Mouse (Mus musculus): Measurements from ENCODE around the gene Gigyf1. TPM values are rescaled to one million over a fixed set of nuclear protein-coding genes. Genes with fewer than 3 reads are reported as not detected.

The Gigyf1 gene
- polyA plus RNA-seq (2012; fragmentation: generic; extraction: Trizol) = 10 to 100 TPM in 1 of 2 experiments, 1 to 10 TPM in 1; 2.8 to 14.6 TPM

DNA sequence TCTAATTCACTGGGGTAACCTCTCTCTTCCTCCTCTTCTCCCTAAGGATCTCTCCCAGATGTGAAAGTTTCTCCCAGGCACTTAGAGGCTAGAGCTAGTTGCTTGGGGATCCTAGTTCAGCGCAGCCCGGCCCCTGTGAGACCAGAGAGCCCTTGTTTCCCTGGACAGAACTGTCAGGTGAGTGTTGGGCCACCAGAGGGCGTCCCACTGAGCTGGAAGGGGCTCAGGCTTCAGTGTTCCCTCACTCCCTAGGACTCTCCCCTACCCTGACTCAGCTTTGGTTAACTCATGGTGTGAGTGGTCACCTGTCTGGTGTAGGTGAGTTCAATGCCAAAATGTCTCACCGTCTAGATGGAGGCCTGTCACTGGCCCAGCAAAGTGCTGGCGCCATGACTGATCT is at the start of gene Gigyf1:
TSS of gene Gigyf1 (plus strand) at position 113 of the 400 bp plus-strand sequence.

DNA sequence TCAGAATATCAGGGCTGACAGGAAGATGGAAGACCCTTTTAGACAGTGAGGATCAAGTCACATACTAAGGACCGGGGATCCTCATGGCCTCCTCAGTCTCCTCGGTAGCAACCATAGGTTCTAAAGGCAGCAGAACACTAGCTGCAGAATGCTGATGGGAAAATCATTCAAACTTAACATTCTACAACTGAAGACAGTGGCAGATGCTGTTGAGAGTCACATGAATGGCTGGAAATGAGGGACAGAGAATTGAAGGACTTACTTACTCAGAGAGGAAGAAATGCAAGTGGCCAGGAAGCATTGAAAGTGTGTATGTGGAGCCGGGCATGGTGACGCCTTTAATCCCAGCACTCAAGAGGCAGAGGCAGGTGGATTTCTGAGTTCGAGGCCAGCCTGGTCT is 41.4 kb upstream of the Gigyf1 start, which contains the start of gene Zan:
TSS of gene Zan (minus strand) at position 101 of the 400 bp plus-strand sequence.

DNA sequence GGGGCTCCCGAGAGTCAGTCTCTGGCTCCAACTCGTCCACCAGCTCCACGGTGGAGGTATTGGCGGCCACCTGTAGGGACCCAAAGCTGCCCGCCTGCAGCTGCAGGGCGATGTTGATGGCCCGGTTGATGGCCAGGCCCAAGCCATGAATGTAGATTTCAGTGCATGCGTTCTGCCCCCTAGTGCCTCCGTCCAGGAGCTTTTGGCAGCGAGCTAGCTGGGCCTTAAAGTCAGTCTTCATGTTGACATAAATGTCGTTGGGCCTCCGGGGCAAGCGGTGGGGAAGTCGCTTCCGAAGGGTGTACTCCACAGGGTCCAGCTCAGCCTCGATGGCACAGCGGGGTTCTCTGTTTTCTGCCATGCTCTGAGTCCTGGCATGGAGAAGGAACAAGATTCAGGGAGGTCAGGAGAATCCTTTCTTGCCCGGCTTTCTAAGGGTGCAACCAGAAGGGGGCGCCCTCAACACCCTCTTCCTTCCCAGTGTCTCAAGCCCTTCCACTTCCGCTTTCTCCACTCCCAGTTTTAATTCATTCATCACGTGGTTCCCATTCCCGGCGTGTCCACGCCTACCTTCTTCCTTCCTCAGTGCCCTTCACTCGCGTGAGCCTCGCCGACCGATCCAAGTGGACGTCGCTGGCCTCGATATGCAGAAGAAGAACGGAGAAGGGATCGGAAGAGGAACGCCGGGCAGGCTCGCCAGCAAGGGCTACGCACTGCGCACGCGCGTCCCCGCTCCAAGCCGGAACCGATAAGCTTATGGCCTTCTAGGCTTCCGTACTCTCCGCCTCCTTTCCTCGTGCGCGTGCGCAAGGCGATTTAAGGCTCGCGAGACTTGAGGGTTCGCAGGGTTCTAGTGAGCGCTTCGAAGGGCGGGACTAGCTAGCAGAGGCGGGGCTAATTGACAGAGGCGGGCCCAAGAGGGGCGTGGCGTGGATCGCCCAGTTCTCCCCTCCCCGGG is 16.4 kb upstream of the Gigyf1 start, which contains the start of gene Pop7:
TSS of gene Pop7 (minus strand) at position 810 of the 958 bp plus-strand sequence.

DNA sequence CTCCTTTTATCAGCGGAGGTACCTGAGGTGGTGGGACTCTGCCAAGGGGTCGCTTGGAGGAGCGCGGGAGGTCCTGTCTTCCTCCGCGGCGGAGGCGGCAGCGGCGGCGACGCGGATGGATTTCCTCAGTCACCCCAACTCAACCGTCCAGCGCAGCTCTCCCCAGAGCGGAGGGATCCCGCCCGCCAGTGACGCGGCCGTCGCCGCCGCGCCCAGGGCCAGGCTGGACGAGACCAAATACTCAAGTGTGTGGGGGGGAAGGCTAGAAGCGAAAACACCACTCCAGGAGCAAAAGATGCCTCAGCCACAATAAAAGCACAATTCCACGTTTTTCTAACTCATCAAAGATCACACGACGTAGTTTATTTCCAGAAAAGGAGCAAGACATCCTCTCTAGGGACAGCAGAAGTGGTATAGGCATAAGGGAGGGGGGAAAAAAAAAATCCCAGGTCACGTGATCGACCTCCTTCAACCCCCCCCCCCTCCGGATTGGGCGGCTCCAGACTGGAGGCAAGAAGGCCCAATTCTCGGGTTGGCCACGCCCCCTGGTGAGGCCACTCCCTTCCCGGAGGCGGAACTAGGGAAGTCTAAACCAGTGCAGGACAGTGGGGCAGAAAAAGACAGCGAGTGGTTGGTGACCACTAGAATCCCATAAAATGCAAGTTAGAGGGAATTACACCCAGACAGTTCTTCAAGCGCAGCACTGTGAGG is 14.9 kb downstream of the Gigyf1 start, which contains the start of the genes Epo and Gnb2:
TSS of gene Epo (minus strand) at position 126 of the 711 bp plus-strand sequence.
TSS of gene Gnb2 (minus strand) at position 394 of the 711 bp plus-strand sequence.

GRCm38 (mm10) chr5:137553411-137553837 is 35.1 kb downstream of the Gigyf1 start, which contains the start of gene Actl6b:
Gene Actl6b (plus strand): TSS chr5:137553517.

DNA sequence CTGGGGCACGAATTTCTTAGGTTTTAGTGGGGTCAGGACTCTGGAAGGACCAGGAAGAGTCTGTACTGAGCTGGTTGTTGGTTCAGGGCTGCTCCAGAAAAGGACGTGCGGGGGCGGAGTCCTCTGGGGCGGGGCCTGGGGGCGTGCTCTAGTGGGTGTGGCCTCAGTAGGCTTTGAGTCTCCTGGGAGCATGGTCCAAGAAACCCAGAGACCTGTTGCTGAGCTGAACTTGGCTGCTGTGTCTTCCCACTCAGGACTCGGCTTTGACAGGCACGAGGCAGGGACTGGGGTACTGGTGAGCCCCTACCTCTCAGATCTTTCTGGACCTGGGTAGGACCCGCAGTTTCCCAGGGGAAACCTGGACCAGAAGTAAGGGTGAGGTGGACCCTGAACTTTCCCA is 51.3 kb downstream of the Gigyf1 start, which contains the start of gene Tfr2:
TSS of gene Tfr2 (plus strand) at position 176 of the 400 bp plus-strand sequence.

Other genes with a start within 250 kb of the Gigyf1 start
- under 1 TPM; 0.02 to 0.06 TPM for gene Ache, start 231.0 kb upstream of the Gigyf1 start, polyA plus RNA-seq (2012; fragmentation: generic; extraction: Trizol)
- gene Ufsp1, start 223.9 kb upstream of the Gigyf1 start, polyA plus RNA-seq (2012; fragmentation: generic; extraction: Trizol) = 10 to 100 TPM in 1 of 2 experiments, 1 to 10 TPM in 1; 3.2 to 12.3 TPM
- gene Srrt, start 210.9 kb upstream of the Gigyf1 start, polyA plus RNA-seq (2012; fragmentation: generic; extraction: Trizol) = 100 to 1,000 TPM in 1 of 2 experiments, 10 to 100 TPM in 1; 73.5 to 116 TPM
- 10 to 100 TPM; 88.5 to 94.3 TPM for gene Trip6, start 204.1 kb upstream of the Gigyf1 start, polyA plus RNA-seq (2012; fragmentation: generic; extraction: Trizol)
- 10 to 100 TPM in 1 of 2 experiments, 1 to 10 TPM in 1; 6.4 to 15.2 TPM for gene Slc12a9, start 185.0 kb upstream of the Gigyf1 start, polyA plus RNA-seq (2012; fragmentation: generic; extraction: Trizol)
- 10 to 100 TPM; 18.1 to 60.6 TPM for gene Ephb4, start 168.4 kb upstream of the Gigyf1 start, polyA plus RNA-seq (2012; fragmentation: generic; extraction: Trizol)
- under 1 TPM; 0.06 to 0.25 TPM for gene Zan, start 41.5 kb upstream of the Gigyf1 start, polyA plus RNA-seq (2012; fragmentation: generic; extraction: Trizol)
- gene Pop7, start 16.0 kb upstream of the Gigyf1 start, polyA plus RNA-seq (2012; fragmentation: generic; extraction: Trizol) = 10 to 100 TPM; 44.2 to 57.6 TPM
- gene Epo, start 14.7 kb downstream of the Gigyf1 start, polyA plus RNA-seq (2012; fragmentation: generic; extraction: Trizol) = not detected
- 100 to 1,000 TPM; 814 to 936 TPM for gene Gnb2, start 15.0 kb downstream of the Gigyf1 start, polyA plus RNA-seq (2012; fragmentation: generic; extraction: Trizol)
- not detected for gene Actl6b, start 35.0 kb downstream of the Gigyf1 start, polyA plus RNA-seq (2012; fragmentation: generic; extraction: Trizol)
- gene Tfr2, start 51.3 kb downstream of the Gigyf1 start, polyA plus RNA-seq (2012; fragmentation: generic; extraction: Trizol) = under 1 TPM in 1 of 2 experiments, not detected in 1; 0.06 TPM
- gene Mospd3, start 82.5 kb downstream of the Gigyf1 start, polyA plus RNA-seq (2012; fragmentation: generic; extraction: Trizol) = 100 to 1,000 TPM in 1 of 2 experiments, 10 to 100 TPM in 1; 60.1 to 124 TPM
- gene Pcolce, start 95.2 kb downstream of the Gigyf1 start, polyA plus RNA-seq (2012; fragmentation: generic; extraction: Trizol) = 1,000 to 10,000 TPM; 1,118 to 1,655 TPM
- gene Fbxo24, start 110.5 kb downstream of the Gigyf1 start, polyA plus RNA-seq (2012; fragmentation: generic; extraction: Trizol) = under 1 TPM; 0.23 to 0.85 TPM
- gene Lrch4, start 110.6 kb downstream of the Gigyf1 start, polyA plus RNA-seq (2012; fragmentation: generic; extraction: Trizol) = 10 to 100 TPM; 14.3 to 16.6 TPM
- 1 to 10 TPM; 1.4 to 6.0 TPM for gene Gm20605, start 110.6 kb downstream of the Gigyf1 start, polyA plus RNA-seq (2012; fragmentation: generic; extraction: Trizol)
- 1 to 10 TPM; 1.8 to 9.1 TPM for gene Sap25, start 122.8 kb downstream of the Gigyf1 start, polyA plus RNA-seq (2012; fragmentation: generic; extraction: Trizol)
- under 1 TPM; 0.02 to 0.06 TPM for gene Irs3, start 127.2 kb downstream of the Gigyf1 start, polyA plus RNA-seq (2012; fragmentation: generic; extraction: Trizol)
- gene Agfg2, start 166.2 kb downstream of the Gigyf1 start, polyA plus RNA-seq (2012; fragmentation: generic; extraction: Trizol) = 10 to 100 TPM in 1 of 2 experiments, 1 to 10 TPM in 1; 6.6 to 11.1 TPM
- gene Nyap1, start 223.1 kb downstream of the Gigyf1 start, polyA plus RNA-seq (2012; fragmentation: generic; extraction: Trizol) = 1 to 10 TPM; 1.7 to 6.6 TPM
- 10 to 100 TPM; 42.1 to 98.9 TPM for gene Tsc22d4, start 227.2 kb downstream of the Gigyf1 start, polyA plus RNA-seq (2012; fragmentation: generic; extraction: Trizol)